Mouse (Mus musculus) urinary bladder, postnatal 4 days (tissue): Measurements from ENCODE around the gene Hoxc4.

Experiments used
- DNase-seq, 2 experiments: peaks; one replicate each; pipeline ENCODE4 v3.0.0; 2021 to 2022; ENCODE audit warnings: low spot score in 2 of 2

The Hoxc4 gene

GRCm38 (mm10) chr15:103011928-103012486, 6.7 kb upstream of the Hoxc4 start:
- no peak for DNase-seq

GRCm38 (mm10) chr15:103013238-103013984, 5.3 kb upstream of the Hoxc4 start:
- DNase-seq, result no peak

- no peak for DNase-seq
Observed at GRCm38 (mm10) chr15:103014166-103015008, 4.3 kb upstream of the Hoxc4 start.

- DNase-seq, result no peak
Observed at GRCm38 (mm10) chr15:103015009-103015399, 3.7 kb upstream of the Hoxc4 start.

GRCm38 (mm10) chr15:103015406-103016166, 3.1 kb upstream of the Hoxc4 start:
- no peak for DNase-seq

- DNase-seq, result no peak
Observed at GRCm38 (mm10) chr15:103020899-103021418, 2.2 kb downstream of the Hoxc4 start.

GRCm38 (mm10) chr15:103021544-103021943, 2.8 kb downstream of the Hoxc4 start:
- DNase-seq, result no peak

- DNase-seq, result no peak
Observed at GRCm38 (mm10) chr15:103024131-103024530, 5.4 kb downstream of the Hoxc4 start.

GRCm38 (mm10) chr15:103027266-103028235, 8.8 kb downstream of the Hoxc4 start:
- no peak for DNase-seq

- no peak for DNase-seq
Observed at GRCm38 (mm10) chr15:103028916-103029512, 10.3 kb downstream of the Hoxc4 start.

GRCm38 (mm10) chr15:103030142-103030541, 11.4 kb downstream of the Hoxc4 start:
- DNase-seq, result no peak

- no peak for DNase-seq
Observed at GRCm38 (mm10) chr15:103032167-103032566, 13.4 kb downstream of the Hoxc4 start.

- no peak for DNase-seq
Observed at GRCm38 (mm10) chr15:103032646-103033575, 14.2 kb downstream of the Hoxc4 start.

- no peak for DNase-seq
Observed at GRCm38 (mm10) chr15:103034043-103034806, 15.5 kb downstream of the Hoxc4 start.

GRCm38 (mm10) chr15:103034807-103035547, 16.2 kb downstream of the Hoxc4 start:
- no peak for DNase-seq

- DNase-seq, result no peak
Observed at GRCm38 (mm10) chr15:103035548-103035881, 16.8 kb downstream of the Hoxc4 start.

GRCm38 (mm10) chr15:103037579-103037978, 18.8 kb downstream of the Hoxc4 start:
- DNase-seq, result no peak
